Comparison of ENCODE assay signal across 18 mouse cellular contexts in genomic region chr7:16909909-16910308, GRCm38 (mm10). TPM values are rescaled to one million over a fixed set of nuclear protein-coding genes. Genes with fewer than 3 reads are reported as not detected.
DNase-seq lines count a peak whose midpoint lies in the region; ATAC-seq lines count a peak whose summit lies in the region.
"Had no signal": no experiment of that assay in that cellular context is flagged by ENCODE, and none has a peak within 500 bp of the region (broad histone marks: within the 10 kb centered on the region; RNA-seq: fewer than 3 reads in every experiment).

No protein-coding gene starts in this region.

- no peak overlapping the region for H3K4me2 ChIP-seq in stomach, embryonic 16.5 days (ENCODE audit: low read depth, low read length)
- H3K4me2 ChIP-seq: midbrain, embryonic 11.5 days had no signal

- H3K27ac ChIP-seq in stomach, embryonic 16.5 days (ENCODE audit: low read length), result peak overlapping the region; percentile 24; the same call in 1 of the 2 replicates
- H3K27ac ChIP-seq: heart, embryonic 10.5 days; limb, embryonic 10.5 days; liver, embryonic 14.5 days had no signal

- WGBS in stomach, embryonic 16.5 days, result 35% methylated on average over 10 of the region's 10 CpGs

- no peaks in the 10 kb centered on the region for H3K9me3 ChIP-seq in stomach, embryonic 16.5 days (replicated peaks; ENCODE audit: control insufficient read depth, low read length)
- H3K9me3 ChIP-seq: heart, embryonic 10.5 days; hindbrain, embryonic 10.5 days; limb, embryonic 10.5 days had no signal

- H3K36me3 ChIP-seq in stomach, embryonic 16.5 days (ENCODE audit: control insufficient read depth, insufficient read depth, low read length), result no peaks in the 10 kb centered on the region

- DNase-seq in gastrocnemius, postnatal 25 days, result peak; percentile 26
- no peak for DNase-seq in gastrocnemius, adult 8-10 months (ENCODE audit: low spot score in 2 of 2)
- peak; percentile 44 for DNase-seq in lung, postnatal 36 days
- no peak for DNase-seq in lung, postnatal 14 days
- DNase-seq in frontal cortex, adult 2 months (ENCODE audit: extremely low spot score in 1 of 2, low spot score in 1 of 2), result no peak
- DNase-seq in thymus, postnatal 0 days (ENCODE audit: low spot score), result no peak
- DNase-seq: cerebellum, adult 18-20 months; kidney, adult 18-20 months; kidney, postnatal 4 days; layer of hippocampus, postnatal 36 days; right cerebral cortex, postnatal 4 days had no signal

- no peaks in the 10 kb centered on the region for H3K27me3 ChIP-seq in stomach, embryonic 16.5 days (ENCODE audit: control insufficient read depth, insufficient read depth, low read length)

- H3K9ac ChIP-seq in stomach, embryonic 16.5 days (ENCODE audit: low read length), result peak overlapping the region; percentile 56
- H3K9ac ChIP-seq: liver, embryonic 14.5 days had no signal

- peaks cover 40% of the 10 kb centered on the region for H3K4me1 ChIP-seq in stomach, embryonic 16.5 days (ENCODE audit: control insufficient read depth, insufficient read depth, low read length)

- ATAC-seq in granulocyte monocyte progenitor cell, adult 5-6 weeks (replicated peaks; ENCODE audit: poor library complexity, severe bottlenecking), result peak; percentile 73
- ATAC-seq in stomach, embryonic 16.5 days (ENCODE audit: insufficient read depth, low FRiP score), result no peak

- H3K4me3 ChIP-seq in stomach, embryonic 16.5 days (replicated peaks; ENCODE audit: low read length), result no peak overlapping the region
- H3K4me3 ChIP-seq: heart, embryonic 10.5 days; hindbrain, embryonic 10.5 days; limb, embryonic 10.5 days had no signal

RNA-seq across cellular contexts. Expression of gene Ptgir, which starts 3.6 kb away (rescaled TPM):
- total RNA-seq in gastrocnemius, postnatal 25 days (2021), result 1 to 10 TPM in 1 of 2 experiments, under 1 TPM in 1; 0.97 to 1.3 TPM
- total RNA-seq in gastrocnemius, adult 8-10 months (2022), result under 1 TPM; 0.62 to 0.97 (median 0.93) TPM
- total RNA-seq in granulocyte monocyte progenitor cell, adult 5-6 weeks (2014; fragmentation: Nextera tagmentation), result 1.1 and 1.2 TPM in 2 replicates
- 2.2 and 2.6 TPM in 2 replicates for total RNA-seq in granulocyte monocyte progenitor cell, adult 5-6 weeks (2017)
- 3.0 and 3.2 TPM in 2 replicates for polyA plus RNA-seq in stomach, embryonic 16.5 days (2015; fragmentation: Nextera tagmentation; extraction: Ambion mirVana)
- 0.20 and 0.25 TPM in 2 replicates for polyA plus RNA-seq in frontal cortex, adult 2 months (2012; rRNA removed)
- polyA plus RNA-seq in thymus, postnatal 0 days (2015; fragmentation: Nextera tagmentation; extraction: Ambion mirVana), result 1.9 and 2.6 TPM in 2 replicates
- total RNA-seq: layer of hippocampus, postnatal 36 days had no signal

RNA-seq across cellular contexts. Expression of gene Calm3, which starts 14.0 kb away (rescaled TPM):
- 100 to 1,000 TPM; 257 to 291 TPM for total RNA-seq in gastrocnemius, postnatal 25 days (2021)
- 100 to 1,000 TPM; 386 to 534 (median 424) TPM for total RNA-seq in gastrocnemius, adult 8-10 months (2022)
- total RNA-seq in granulocyte monocyte progenitor cell, adult 5-6 weeks (2014; fragmentation: Nextera tagmentation), result 188 and 246 TPM in 2 replicates
- 463 and 465 TPM in 2 replicates for total RNA-seq in granulocyte monocyte progenitor cell, adult 5-6 weeks (2017)
- polyA plus RNA-seq in stomach, embryonic 16.5 days (2015; fragmentation: Nextera tagmentation; extraction: Ambion mirVana), result 120 and 126 TPM in 2 replicates
- polyA plus RNA-seq in frontal cortex, adult 2 months (2012; rRNA removed), result 1,679 and 1,948 TPM in 2 replicates
- polyA plus RNA-seq in thymus, postnatal 0 days (2015; fragmentation: Nextera tagmentation; extraction: Ambion mirVana), result 201 and 212 TPM in 2 replicates

RNA-seq across cellular contexts. Expression of gene Gng8, which starts 18.3 kb away (rescaled TPM):
- total RNA-seq in gastrocnemius, postnatal 25 days (2021), result not detected
- total RNA-seq in gastrocnemius, adult 8-10 months (2022), result under 1 TPM in 1 of 4 experiments, not detected in 3; 0.36 TPM
- not detected in 2 replicates for total RNA-seq in granulocyte monocyte progenitor cell, adult 5-6 weeks (2014; fragmentation: Nextera tagmentation)
- 0.26 and 0.62 TPM in 2 replicates for total RNA-seq in granulocyte monocyte progenitor cell, adult 5-6 weeks (2017)
- polyA plus RNA-seq in stomach, embryonic 16.5 days (2015; fragmentation: Nextera tagmentation; extraction: Ambion mirVana), result 9.7 and 12.0 TPM in 2 replicates
- 5.9 and 7.6 TPM in 2 replicates for polyA plus RNA-seq in frontal cortex, adult 2 months (2012; rRNA removed)
- 0.44 and 0.85 TPM in 2 replicates for polyA plus RNA-seq in thymus, postnatal 0 days (2015; fragmentation: Nextera tagmentation; extraction: Ambion mirVana)

RNA-seq across cellular contexts. Expression of gene Pnmal2, which starts 34.6 kb away (rescaled TPM):
- 1 to 10 TPM; 2.3 to 3.3 TPM for total RNA-seq in gastrocnemius, postnatal 25 days (2021)
- under 1 TPM; 0.24 to 0.76 (median 0.41) TPM for total RNA-seq in gastrocnemius, adult 8-10 months (2022)
- total RNA-seq in granulocyte monocyte progenitor cell, adult 5-6 weeks (2014; fragmentation: Nextera tagmentation), result not detected in 2 replicates
- 0.04 TPM in 1 of 2 replicates, not detected in the other for total RNA-seq in granulocyte monocyte progenitor cell, adult 5-6 weeks (2017)
- polyA plus RNA-seq in stomach, embryonic 16.5 days (2015; fragmentation: Nextera tagmentation; extraction: Ambion mirVana), result 7.8 and 10.2 TPM in 2 replicates
- polyA plus RNA-seq in frontal cortex, adult 2 months (2012; rRNA removed), result 132 and 134 TPM in 2 replicates
- 5.1 and 6.4 TPM in 2 replicates for polyA plus RNA-seq in thymus, postnatal 0 days (2015; fragmentation: Nextera tagmentation; extraction: Ambion mirVana)

RNA-seq across cellular contexts. Expression of gene Dact3, which starts 34.8 kb away (rescaled TPM):
- 1 to 10 TPM; 1.9 to 2.3 TPM for total RNA-seq in gastrocnemius, postnatal 25 days (2021)
- 1 to 10 TPM in 2 of 4 experiments, under 1 TPM in 2; 0.87 to 1.4 (median 1.1) TPM for total RNA-seq in gastrocnemius, adult 8-10 months (2022)
- total RNA-seq in granulocyte monocyte progenitor cell, adult 5-6 weeks (2014; fragmentation: Nextera tagmentation), result not detected in 2 replicates
- 0.31 and 0.69 TPM in 2 replicates for total RNA-seq in granulocyte monocyte progenitor cell, adult 5-6 weeks (2017)
- polyA plus RNA-seq in stomach, embryonic 16.5 days (2015; fragmentation: Nextera tagmentation; extraction: Ambion mirVana), result 2.3 TPM in 2 replicates
- 151 and 154 TPM in 2 replicates for polyA plus RNA-seq in frontal cortex, adult 2 months (2012; rRNA removed)
- 0.13 and 0.18 TPM in 2 replicates for polyA plus RNA-seq in thymus, postnatal 0 days (2015; fragmentation: Nextera tagmentation; extraction: Ambion mirVana)

Comparison
In these comparisons a context has a peak if more than half of its experiments do, and no peak if none do; other contexts are left out.
1. DNase-seq: peak in gastrocnemius, postnatal 25 days (single experiment) and lung, postnatal 36 days (single experiment); none in gastrocnemius, adult 8-10 months (0 of 2), lung, postnatal 14 days (single experiment), frontal cortex, adult 2 months (0 of 2) and thymus, postnatal 0 days (single experiment).